Mouse (Mus musculus): ENCODE results near the gene Gm11595. TPM values are rescaled to one million over a fixed set of nuclear protein-coding genes. Genes with fewer than 3 reads are reported as not detected.

The Gm11595 gene
- polyA plus RNA-seq, 1 experiment from 2014 or later: not detected

DNA sequence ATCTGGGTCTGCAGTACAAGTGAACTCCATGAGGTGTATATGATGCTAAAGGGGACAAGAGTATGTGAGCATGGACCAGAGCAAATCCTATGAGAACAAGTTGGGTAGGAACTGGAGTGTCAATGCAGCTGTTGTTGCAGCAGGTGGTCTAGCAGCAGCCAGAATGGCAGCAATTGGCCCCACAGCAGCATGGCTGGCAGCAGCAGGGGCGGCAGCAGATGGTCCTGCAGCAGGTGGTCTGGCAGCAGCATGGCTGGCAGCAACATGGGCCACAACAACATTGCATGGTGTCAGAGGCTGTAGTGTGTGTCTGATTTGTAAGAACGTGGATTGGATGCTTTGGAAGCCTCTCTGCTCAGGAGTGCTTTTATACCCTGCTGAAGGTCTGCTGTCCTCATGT, 48.7 kb downstream of the Gm11595 start:
- Histone ChIP-seq H3K27me3 (ENCODE audit: control insufficient read depth, insufficient read depth, low read length) (no peaks in the 10 kb centered on the region), H3K9ac (ENCODE audit: low read length) (no peak overlapping the region), H3K9me3 (ENCODE audit: control insufficient read depth, low read length) (no peaks in the 10 kb centered on the region), H3K36me3 (ENCODE audit: control insufficient read depth, insufficient read depth, low read length) (no peaks in the 10 kb centered on the region), H3K4me1 (replicated peaks; ENCODE audit: control insufficient read depth, insufficient read depth) (no peaks in the 10 kb centered on the region), H3K4me3 (ENCODE audit: low read depth, low read length) (no peak overlapping the region), H3K27ac (replicated peaks) (no peak overlapping the region), H3K4me2 (replicated peaks; ENCODE audit: low read depth) (no peak overlapping the region)
- WGBS: 75% methylated on average over 2 of the region's 2 CpGs
- DNase-seq (ENCODE audit: low spot score) (no peak), ATAC-seq (ENCODE audit: low FRiP score, low TSS enrichment) (no peak)
- no peak for TF ChIP-seq CTCF (IDR thresholded peaks at IDR 0.05; ENCODE audit: low read depth)
- no peak for TF ChIP-seq EP300 (optimal IDR thresholded peaks at IDR 0.05)

Other genes starting within 250 kb of the Gm11595 start
- gene Krt40, start 229.8 kb downstream of the Gm11595 start, polyA plus RNA-seq (2015; fragmentation: Nextera tagmentation; extraction: Ambion mirVana): not detected in 2 replicates
- gene Krtap3-3, start 222.0 kb downstream of the Gm11595 start, polyA plus RNA-seq (2015; fragmentation: Nextera tagmentation; extraction: Ambion mirVana): not detected in 2 replicates
- gene Krtap3-2, start 216.1 kb downstream of the Gm11595 start, polyA plus RNA-seq (2015; fragmentation: Nextera tagmentation; extraction: Ambion mirVana): 0.19 and 0.34 TPM in 2 replicates
- gene Gm11939, start 213.4 kb downstream of the Gm11595 start, polyA plus RNA-seq (2015; fragmentation: Nextera tagmentation; extraction: Ambion mirVana): not detected in 2 replicates
- not detected in 2 replicates for gene Krtap3-1, start 206.3 kb downstream of the Gm11595 start, polyA plus RNA-seq (2015; fragmentation: Nextera tagmentation; extraction: Ambion mirVana)
- gene Krtap1-5, start 191.9 kb downstream of the Gm11595 start, polyA plus RNA-seq (2015; fragmentation: Nextera tagmentation; extraction: Ambion mirVana): not detected in 2 replicates
- gene Krtap1-4, start 189.3 kb downstream of the Gm11595 start, polyA plus RNA-seq (2015; fragmentation: Nextera tagmentation; extraction: Ambion mirVana): not detected in 2 replicates
- not detected in 2 replicates for gene Krtap1-3, start 181.6 kb downstream of the Gm11595 start, polyA plus RNA-seq (2015; fragmentation: Nextera tagmentation; extraction: Ambion mirVana)
- gene Krtap9-3, start 174.8 kb downstream of the Gm11595 start, polyA plus RNA-seq (2015; fragmentation: Nextera tagmentation; extraction: Ambion mirVana): not detected in 2 replicates
- gene Gm11938, start 169.6 kb downstream of the Gm11595 start, polyA plus RNA-seq (2015; fragmentation: Nextera tagmentation; extraction: Ambion mirVana): not detected in 2 replicates
- gene Gm11937, start 162.7 kb downstream of the Gm11595 start, polyA plus RNA-seq (2015; fragmentation: Nextera tagmentation; extraction: Ambion mirVana): not detected in 2 replicates
- not detected in 2 replicates for gene Krtap2-4, start 158.1 kb downstream of the Gm11595 start, polyA plus RNA-seq (2015; fragmentation: Nextera tagmentation; extraction: Ambion mirVana)
- gene Gm11562, start 152.5 kb downstream of the Gm11595 start, polyA plus RNA-seq (2015; fragmentation: Nextera tagmentation; extraction: Ambion mirVana): not detected in 2 replicates
- gene Krtap4-1, start 144.7 kb downstream of the Gm11595 start, polyA plus RNA-seq (2015; fragmentation: Nextera tagmentation; extraction: Ambion mirVana): not detected in 2 replicates
- not detected in 2 replicates for gene Krtap4-2, start 137.8 kb downstream of the Gm11595 start, polyA plus RNA-seq (2015; fragmentation: Nextera tagmentation; extraction: Ambion mirVana)
- gene Krtap4-7, start 128.8 kb downstream of the Gm11595 start, polyA plus RNA-seq (2015; fragmentation: Nextera tagmentation; extraction: Ambion mirVana): not detected in 2 replicates
- gene Gm11555, start 122.7 kb downstream of the Gm11595 start, polyA plus RNA-seq (2015; fragmentation: Nextera tagmentation; extraction: Ambion mirVana): not detected in 2 replicates
- not detected in 2 replicates for gene Gm11563, start 114.0 kb downstream of the Gm11595 start, polyA plus RNA-seq (2015; fragmentation: Nextera tagmentation; extraction: Ambion mirVana)
- gene Krtap4-6, start 107.0 kb downstream of the Gm11595 start, polyA plus RNA-seq (2015; fragmentation: Nextera tagmentation; extraction: Ambion mirVana): not detected in 2 replicates
- gene Gm14190, start 82.2 kb downstream of the Gm11595 start, polyA plus RNA-seq (2015; fragmentation: Nextera tagmentation; extraction: Ambion mirVana): not detected in 2 replicates
- not detected in 2 replicates for gene Gm14180, start 38.6 kb downstream of the Gm11595 start, polyA plus RNA-seq (2015; fragmentation: Nextera tagmentation; extraction: Ambion mirVana)
- gene Krtap4-8, start 7.8 kb upstream of the Gm11595 start, polyA plus RNA-seq (2015; fragmentation: Nextera tagmentation; extraction: Ambion mirVana): not detected in 2 replicates
- gene Krtap4-9, start 12.3 kb upstream of the Gm11595 start, polyA plus RNA-seq (2015; fragmentation: Nextera tagmentation; extraction: Ambion mirVana): not detected in 2 replicates
- gene Gm11596, start 20.6 kb upstream of the Gm11595 start, polyA plus RNA-seq (2015; fragmentation: Nextera tagmentation; extraction: Ambion mirVana): not detected in 2 replicates
- gene Gm11569, start 26.0 kb upstream of the Gm11595 start, polyA plus RNA-seq (2015; fragmentation: Nextera tagmentation; extraction: Ambion mirVana): not detected in 2 replicates
- gene Gm11554, start 31.5 kb upstream of the Gm11595 start, polyA plus RNA-seq (2015; fragmentation: Nextera tagmentation; extraction: Ambion mirVana): not detected in 2 replicates
- gene Krtap4-13, start 37.0 kb upstream of the Gm11595 start, polyA plus RNA-seq (2015; fragmentation: Nextera tagmentation; extraction: Ambion mirVana): not detected in 2 replicates
- not detected in 2 replicates for gene Gm11564, start 42.8 kb upstream of the Gm11595 start, polyA plus RNA-seq (2015; fragmentation: Nextera tagmentation; extraction: Ambion mirVana)
- not detected in 2 replicates for gene 2300003K06Rik, start 65.2 kb upstream of the Gm11595 start, polyA plus RNA-seq (2015; fragmentation: Nextera tagmentation; extraction: Ambion mirVana)
- not detected in 2 replicates for gene Krtap4-16, start 78.7 kb upstream of the Gm11595 start, polyA plus RNA-seq (2015; fragmentation: Nextera tagmentation; extraction: Ambion mirVana)
- gene Gm11568, start 85.0 kb upstream of the Gm11595 start, polyA plus RNA-seq (2015; fragmentation: Nextera tagmentation; extraction: Ambion mirVana): not detected in 2 replicates
- not detected in 2 replicates for gene Gm11559, start 91.6 kb upstream of the Gm11595 start, polyA plus RNA-seq (2015; fragmentation: Nextera tagmentation; extraction: Ambion mirVana)
- gene Krtap9-1, start 100.5 kb upstream of the Gm11595 start, polyA plus RNA-seq (2015; fragmentation: Nextera tagmentation; extraction: Ambion mirVana): not detected in 2 replicates
- gene Gm11567, start 106.3 kb upstream of the Gm11595 start, polyA plus RNA-seq (2015; fragmentation: Nextera tagmentation; extraction: Ambion mirVana): not detected in 2 replicates
- not detected in 2 replicates for gene Krtap31-1, start 135.0 kb upstream of the Gm11595 start, polyA plus RNA-seq (2015; fragmentation: Nextera tagmentation; extraction: Ambion mirVana)
- not detected in 2 replicates for gene Gm11565, start 141.8 kb upstream of the Gm11595 start, polyA plus RNA-seq (2015; fragmentation: Nextera tagmentation; extraction: Ambion mirVana)
- gene Krtap31-2, start 163.4 kb upstream of the Gm11595 start, polyA plus RNA-seq (2015; fragmentation: Nextera tagmentation; extraction: Ambion mirVana): not detected in 2 replicates
- gene Krtap9-5, start 175.6 kb upstream of the Gm11595 start, polyA plus RNA-seq (2015; fragmentation: Nextera tagmentation; extraction: Ambion mirVana): not detected in 2 replicates
- not detected in 2 replicates for gene Krtap29-1, start 206.1 kb upstream of the Gm11595 start, polyA plus RNA-seq (2015; fragmentation: Nextera tagmentation; extraction: Ambion mirVana)
- 0.10 TPM in 1 of 2 replicates, not detected in the other for gene Krtap16-1, start 213.7 kb upstream of the Gm11595 start, polyA plus RNA-seq (2015; fragmentation: Nextera tagmentation; extraction: Ambion mirVana)
- gene Krtap17-1, start 221.1 kb upstream of the Gm11595 start, polyA plus RNA-seq (2015; fragmentation: Nextera tagmentation; extraction: Ambion mirVana): 0.25 and 0.27 TPM in 2 replicates
- gene Krt33a, start 243.3 kb upstream of the Gm11595 start, polyA plus RNA-seq (2015; fragmentation: Nextera tagmentation; extraction: Ambion mirVana): 0.05 and 0.17 TPM in 2 replicates